In genomic region chr1:85739819-85740218, GRCm38 (mm10) we compare ENCODE assay signal across 25 mouse cellular contexts. TPM values are rescaled to one million over a fixed set of nuclear protein-coding genes. Genes with fewer than 3 reads are reported as not detected.
DNase-seq lines count a peak whose midpoint lies in the region; ATAC-seq and TF ChIP-seq lines count a peak whose summit lies in the region.
"Had no signal": no experiment of that assay in that cellular context is flagged by ENCODE, and none has a peak within 500 bp of the region (broad histone marks: within the 10 kb centered on the region; RNA-seq: fewer than 3 reads in every experiment).

No protein-coding gene starts in this region.

- H3K4me1 ChIP-seq in hindbrain, postnatal 0 days (ENCODE audit: insufficient read depth, low read length), result no peaks in the 10 kb centered on the region
- H3K4me1 ChIP-seq in liver, embryonic 11.5 days (replicated peaks; ENCODE audit: control insufficient read depth, insufficient read depth, low read length), result no peaks in the 10 kb centered on the region

- H3K9me3 ChIP-seq in hindbrain, postnatal 0 days (ENCODE audit: low read length), result no peaks in the 10 kb centered on the region
- no peaks in the 10 kb centered on the region for H3K9me3 ChIP-seq in liver, embryonic 11.5 days (ENCODE audit: control insufficient read depth, low read length)
- H3K9me3 ChIP-seq: embryonic facial prominence, embryonic 13.5 days; forebrain, embryonic 12.5 days; heart, embryonic 10.5 days; limb, embryonic 12.5 days had no signal

- ATAC-seq in CD4-positive, CD25-positive, alpha-beta regulatory T cell, adult 4 months, result peak; percentile 73
- no peak for ATAC-seq in hindbrain, postnatal 0 days
- no peak for ATAC-seq in liver, embryonic 11.5 days (replicated peaks; ENCODE audit: low FRiP score)
- ATAC-seq: intestine, embryonic 16.5 days; liver, embryonic 12.5 days had no signal

- H3K27me3 ChIP-seq in hindbrain, postnatal 0 days (ENCODE audit: insufficient read depth, low read length), result no peaks in the 10 kb centered on the region
- H3K27me3 ChIP-seq in liver, embryonic 11.5 days (replicated peaks; ENCODE audit: control insufficient read depth, insufficient read depth, low read length), result no peaks in the 10 kb centered on the region
- H3K27me3 ChIP-seq: embryonic facial prominence, embryonic 13.5 days; forebrain, embryonic 12.5 days; limb, embryonic 12.5 days; liver, embryonic 12.5 days had no signal

- H3K9ac ChIP-seq in hindbrain, postnatal 0 days (replicated peaks; ENCODE audit: low read length), result no peak overlapping the region
- no peak overlapping the region for H3K9ac ChIP-seq in liver, embryonic 11.5 days (ENCODE audit: low read depth, low read length)
- H3K9ac ChIP-seq: embryonic facial prominence, embryonic 13.5 days; forebrain, embryonic 12.5 days; hindbrain, embryonic 14.5 days; limb, embryonic 12.5 days; liver, embryonic 12.5 days had no signal

- H3K36me3 ChIP-seq in hindbrain, postnatal 0 days (ENCODE audit: insufficient read depth, low read length), result no peaks in the 10 kb centered on the region
- H3K36me3 ChIP-seq in liver, embryonic 11.5 days (ENCODE audit: control insufficient read depth, insufficient read depth, low read length), result no peaks in the 10 kb centered on the region
- H3K36me3 ChIP-seq: embryonic facial prominence, embryonic 13.5 days; forebrain, embryonic 12.5 days; heart, embryonic 10.5 days; limb, embryonic 12.5 days; liver, embryonic 12.5 days had no signal

- H3K4me3 ChIP-seq in hindbrain, postnatal 0 days (ENCODE audit: low read length), result no peak overlapping the region
- no peak overlapping the region for H3K4me3 ChIP-seq in liver, embryonic 11.5 days (ENCODE audit: low read depth, low read length)
- H3K4me3 ChIP-seq: embryonic facial prominence, embryonic 13.5 days; erythroblast, embryonic 14.5 days; forebrain, embryonic 12.5 days; heart, embryonic 10.5 days; layer of hippocampus, adult 2 months; limb, embryonic 12.5 days; liver, embryonic 12.5 days had no signal

- DNase-seq in induced T-regulatory cell, adult 2 months (ENCODE audit: low read depth), result peak; percentile 89
- peak; percentile 81 for DNase-seq in thymus, postnatal 0 days (ENCODE audit: low spot score)
- DNase-seq in adrenal gland, postnatal 14 days, result no peak
- DNase-seq in hindbrain, postnatal 0 days (ENCODE audit: low spot score), result no peak
- no peak for DNase-seq in embryo, embryonic 11 days
- DNase-seq in liver, embryonic 11.5 days (ENCODE audit: low spot score), result no peak
- DNase-seq: cerebellum, adult 11-12 months; cerebellum, postnatal 10 days; heart, postnatal 4 days; kidney, adult 9 months; kidney, postnatal 14 days; lung, adult 18-20 months; lung, postnatal 14 days had no signal

- H3K4me2 ChIP-seq in hindbrain, postnatal 0 days (ENCODE audit: low read depth, low read length), result no peak overlapping the region
- no peak overlapping the region for H3K4me2 ChIP-seq in liver, embryonic 11.5 days
- H3K4me2 ChIP-seq: embryonic facial prominence, embryonic 13.5 days; forebrain, embryonic 12.5 days; hindbrain, embryonic 14.5 days; limb, embryonic 12.5 days; liver, embryonic 12.5 days; midbrain, embryonic 11.5 days had no signal

- no peak overlapping the region for H3K27ac ChIP-seq in hindbrain, postnatal 0 days
- no peak overlapping the region for H3K27ac ChIP-seq in liver, embryonic 11.5 days (ENCODE audit: low read depth, low read length)
- H3K27ac ChIP-seq: embryonic facial prominence, embryonic 13.5 days; forebrain, embryonic 12.5 days; heart, embryonic 10.5 days; hindbrain, embryonic 14.5 days; layer of hippocampus, adult 2 months; limb, embryonic 12.5 days; liver, embryonic 12.5 days had no signal

- no peak for TF ChIP-seq CTCF in hindbrain, postnatal 0 days (IDR thresholded peaks at IDR 0.05; ENCODE audit: low read depth)

RNA-seq across cellular contexts. Expression of gene A630001G21Rik, which starts 38.6 kb away (rescaled TPM):
- polyA plus RNA-seq in CD4-positive, CD25-positive, alpha-beta regulatory T cell, adult 4 months (2017; shearing (Covaris generic)), result 10 to 100 TPM; 43.4 to 55.8 TPM
- polyA plus RNA-seq in thymus, postnatal 0 days (2015; fragmentation: Nextera tagmentation; extraction: Ambion mirVana), result 18.0 and 20.3 TPM in 2 replicates
- 0.59 and 3.8 TPM in 2 replicates for total RNA-seq in adrenal gland, postnatal 14 days (2021)
- not detected in 2 replicates for total RNA-seq in hindbrain, postnatal 0 days (2014; rRNA removed)
- 0.35 and 0.36 TPM in 2 replicates for polyA plus RNA-seq in hindbrain, postnatal 0 days (2015; fragmentation: Nextera tagmentation; extraction: Ambion mirVana)
- 3.2 and 3.5 TPM in 2 replicates for polyA plus RNA-seq in liver, embryonic 11.5 days (2014; fragmentation: Nextera tagmentation; extraction: Ambion mirVana)
- total RNA-seq: gastrocnemius, adult 8-10 months had no signal

RNA-seq across cellular contexts. Expression of gene Cab39, which starts 53.4 kb away (rescaled TPM):
- polyA plus RNA-seq in CD4-positive, CD25-positive, alpha-beta regulatory T cell, adult 4 months (2017; shearing (Covaris generic)), result 10 to 100 TPM; 37.0 to 53.5 TPM
- polyA plus RNA-seq in thymus, postnatal 0 days (2015; fragmentation: Nextera tagmentation; extraction: Ambion mirVana), result 41.1 and 49.2 TPM in 2 replicates
- total RNA-seq in adrenal gland, postnatal 14 days (2021), result 115 and 132 TPM in 2 replicates
- total RNA-seq in hindbrain, postnatal 0 days (2014; rRNA removed), result 141 and 153 TPM in 2 replicates
- polyA plus RNA-seq in hindbrain, postnatal 0 days (2015; fragmentation: Nextera tagmentation; extraction: Ambion mirVana), result 39.9 and 41.6 TPM in 2 replicates
- polyA plus RNA-seq in liver, embryonic 11.5 days (2014; fragmentation: Nextera tagmentation; extraction: Ambion mirVana), result 29.2 and 32.6 TPM in 2 replicates

Comparison
In these comparisons a context has a peak if more than half of its experiments do, and no peak if none do; other contexts are left out.
1. DNase-seq: peak in induced T-regulatory cell, adult 2 months (single experiment) and thymus, postnatal 0 days (single experiment); none in adrenal gland, postnatal 14 days (single experiment), hindbrain, postnatal 0 days (single experiment), embryo, embryonic 11 days (single experiment) and liver, embryonic 11.5 days (single experiment).